Mouse (Mus musculus): ENCODE data around the gene Tdrd1. TPM values are rescaled to one million over a fixed set of nuclear protein-coding genes. Genes with fewer than 3 reads are reported as not detected.
"Not testable (repeated sequence)": the region's sequence is repeated elsewhere in the genome, so short reads cannot be mapped to it uniquely, and the experiment has no call there.

The Tdrd1 gene
- polyA plus RNA-seq (2012; rRNA removed) = not detected in 2 replicates

GRCm38 (mm10) chr19:56826047-56826631 is at the start of gene Tdrd1:
Tdrd1 (plus strand) TSS chr19:56826209.
- no peak for DNase-seq (ENCODE audit: low read depth in 1 of 2, low spot score in 2 of 2)
- Histone ChIP-seq H3K27me3 (ENCODE audit: control insufficient read depth, insufficient read depth, low read length) (peaks cover 7% of the 10 kb centered on the region), H3K36me3 (ENCODE audit: control insufficient read depth, insufficient read depth, low read length) (no peaks in the 10 kb centered on the region), H3K4me3 (ENCODE audit: extremely low read depth, insufficient read depth, insufficient read length) (no peak within 1 kb of the TSS), H3K27ac (ENCODE audit: insufficient read depth, low read length) (no peak within 1 kb of the TSS), H3K4me1 (ENCODE audit: control insufficient read depth, insufficient read depth, insufficient read length) (no peaks in the 10 kb centered on the region)
- no peak for TF ChIP-seq CTCF (IDR thresholded peaks at IDR 0.05; ENCODE audit: extremely low read depth, insufficient read depth, insufficient read length, insufficient replicate concordance)
- TF ChIP-seq POLR2A (IDR thresholded peaks at IDR 0.05; ENCODE audit: low read depth, low read length) = no peak
- 75% methylated on average over 44 of the region's 44 CpGs for WGBS

- DNase-seq (ENCODE audit: low read depth in 1 of 2, low spot score in 2 of 2) = peak in 1 of 2 experiments; percentile 40
- Histone ChIP-seq H3K4me3 (ENCODE audit: extremely low read depth, insufficient read depth, insufficient read length) (no peak overlapping the region), H3K27me3 (ENCODE audit: control insufficient read depth, insufficient read depth, low read length) (0 out of 2 replicates have a peak, but pooled peaks cover 4% of the 10 kb centered on the region), H3K36me3 (ENCODE audit: control insufficient read depth, insufficient read depth, low read length) (no peaks in the 10 kb centered on the region), H3K27ac (ENCODE audit: insufficient read depth, low read length) (no peak overlapping the region), H3K4me1 (ENCODE audit: control insufficient read depth, insufficient read depth, insufficient read length) (peaks cover 23% of the 10 kb centered on the region)
- WGBS = 23% methylated on average over 16 of the region's 16 CpGs
- TF ChIP-seq CTCF (IDR thresholded peaks at IDR 0.05; ENCODE audit: extremely low read depth, insufficient read depth, insufficient read length, insufficient replicate concordance) (peak; percentile 66; the same call in 1 of the 2 replicates), POLR2A (IDR thresholded peaks at IDR 0.05; ENCODE audit: low read depth, low read length) (no peak)
Measured at GRCm38 (mm10) chr19:56776719-56777382, 49.2 kb upstream of the Tdrd1 start.

- not testable (repeated sequence) for H3K27me3 ChIP-seq (ENCODE audit: control insufficient read depth, insufficient read depth, low read length)
- 94% methylated on average over 7 of the region's 7 CpGs for WGBS
- peaks cover 16% of the 10 kb centered on the region; the same call in 1 of the 2 replicates for H3K4me1 ChIP-seq (ENCODE audit: control insufficient read depth, insufficient read depth, insufficient read length)
Measured at GRCm38 (mm10) chr19:56778532-56778931, 47.5 kb upstream of the Tdrd1 start.

GRCm38 (mm10) chr19:56787911-56788310 is 38.1 kb upstream of the Tdrd1 start:
- Histone ChIP-seq H3K27me3 (ENCODE audit: control insufficient read depth, insufficient read depth, low read length) (no peaks in the 10 kb centered on the region), H3K4me1 (ENCODE audit: control insufficient read depth, insufficient read depth, insufficient read length) (no peaks in the 10 kb centered on the region), H3K36me3 (ENCODE audit: control insufficient read depth, insufficient read depth, low read length) (peaks cover 23% of the 10 kb centered on the region), H3K4me3 (ENCODE audit: extremely low read depth, insufficient read depth, insufficient read length) (no peak overlapping the region), H3K27ac (ENCODE audit: insufficient read depth, low read length) (no peak overlapping the region)
- TF ChIP-seq POLR2A (IDR thresholded peaks at IDR 0.05; ENCODE audit: low read depth, low read length) (no peak), CTCF (IDR thresholded peaks at IDR 0.05; ENCODE audit: extremely low read depth, insufficient read depth, insufficient read length, insufficient replicate concordance) (no peak)
- WGBS = 92% methylated on average over 7 of the region's 7 CpGs
- no peak for DNase-seq (ENCODE audit: low read depth in 1 of 2, low spot score in 2 of 2)

More at GRCm38 (mm10) chr19:56778532-56778931, 47.5 kb upstream of the Tdrd1 start:
- not testable (repeated sequence) for H3K27ac ChIP-seq (ENCODE audit: insufficient read depth, low read length); H3K4me3 ChIP-seq (ENCODE audit: extremely low read depth, insufficient read depth, insufficient read length); H3K36me3 ChIP-seq (ENCODE audit: control insufficient read depth, insufficient read depth, low read length); DNase-seq (ENCODE audit: low read depth in 1 of 2, low spot score in 2 of 2)

DNA sequence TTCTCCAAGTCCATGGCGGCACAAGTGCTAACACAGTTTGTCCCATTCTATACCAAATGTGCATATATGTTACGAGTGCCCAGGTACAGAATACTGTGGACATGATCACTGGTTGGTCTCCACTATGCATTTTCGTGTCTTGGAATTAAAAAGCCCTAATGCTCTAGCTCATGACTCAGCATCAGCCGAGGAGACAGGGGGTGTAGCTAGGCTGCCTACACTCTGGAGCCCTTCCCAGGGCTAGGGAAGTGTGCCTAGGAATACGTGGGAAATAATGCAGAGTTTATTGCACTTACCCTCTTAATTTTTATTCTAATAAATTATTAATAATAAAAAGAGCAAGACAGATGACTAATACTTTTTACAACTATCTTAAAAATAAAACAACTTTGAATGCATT is 37.1 kb upstream of the Tdrd1 start:
- no peaks in the 10 kb centered on the region for H3K27me3 ChIP-seq (ENCODE audit: control insufficient read depth, insufficient read depth, low read length)
- 93% methylated on average over 5 of the region's 5 CpGs for WGBS
- DNase-seq (ENCODE audit: low read depth in 1 of 2, low spot score in 2 of 2) = no peak
- peaks cover 31% of the 10 kb centered on the region for H3K36me3 ChIP-seq (ENCODE audit: control insufficient read depth, insufficient read depth, low read length)
- no peak for TF ChIP-seq CTCF (IDR thresholded peaks at IDR 0.05; ENCODE audit: extremely low read depth, insufficient read depth, insufficient read length, insufficient replicate concordance)
- no peak for TF ChIP-seq POLR2A (IDR thresholded peaks at IDR 0.05; ENCODE audit: low read depth, low read length)
- no peaks in the 10 kb centered on the region for H3K4me1 ChIP-seq (ENCODE audit: control insufficient read depth, insufficient read depth, insufficient read length)
- no peak overlapping the region for H3K27ac ChIP-seq (ENCODE audit: insufficient read depth, low read length)
- no peak overlapping the region for H3K4me3 ChIP-seq (ENCODE audit: extremely low read depth, insufficient read depth, insufficient read length)

GRCm38 (mm10) chr19:56797376-56797775 is 28.6 kb upstream of the Tdrd1 start:
- peaks cover 44% of the 10 kb centered on the region for H3K36me3 ChIP-seq (ENCODE audit: control insufficient read depth, insufficient read depth, low read length)
- H3K4me3 ChIP-seq (ENCODE audit: extremely low read depth, insufficient read depth, insufficient read length) = no peak overlapping the region
- H3K27ac ChIP-seq (ENCODE audit: insufficient read depth, low read length) = no peak overlapping the region
- 44% methylated on average over 11 of the region's 11 CpGs for WGBS
- H3K4me1 ChIP-seq (ENCODE audit: control insufficient read depth, insufficient read depth, insufficient read length) = no peaks in the 10 kb centered on the region
- peak in 1 of 2 experiments; percentile 37 for DNase-seq (ENCODE audit: low read depth in 1 of 2, low spot score in 2 of 2)
- H3K27me3 ChIP-seq (ENCODE audit: control insufficient read depth, insufficient read depth, low read length) = no peaks in the 10 kb centered on the region
- no peak for TF ChIP-seq POLR2A (IDR thresholded peaks at IDR 0.05; ENCODE audit: low read depth, low read length)

DNA sequence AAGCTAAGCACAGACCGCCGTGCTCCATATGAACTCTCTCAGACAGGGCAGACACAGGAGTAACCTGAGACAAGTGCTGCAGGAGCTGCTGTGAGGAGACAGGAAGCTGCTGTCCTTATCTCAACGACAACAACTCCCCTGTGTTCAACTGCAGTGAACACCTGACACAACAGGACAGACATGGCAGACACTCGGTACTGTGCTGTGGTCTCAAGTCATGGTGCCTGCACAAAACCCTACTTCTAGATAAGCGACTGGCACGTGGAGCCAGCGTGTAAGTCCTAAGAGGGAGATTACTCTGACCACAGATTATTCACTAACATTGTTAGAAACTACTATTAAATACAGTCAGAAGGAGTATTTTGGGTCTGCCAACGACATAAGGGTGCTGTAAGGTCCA is 25.8 kb upstream of the Tdrd1 start:
- no peaks in the 10 kb centered on the region for H3K27me3 ChIP-seq (ENCODE audit: control insufficient read depth, insufficient read depth, low read length)
- H3K4me1 ChIP-seq (ENCODE audit: control insufficient read depth, insufficient read depth, insufficient read length) = no peaks in the 10 kb centered on the region
- no peak for DNase-seq (ENCODE audit: low read depth in 1 of 2, low spot score in 2 of 2)
- H3K36me3 ChIP-seq (ENCODE audit: control insufficient read depth, insufficient read depth, low read length) = peaks cover 29% of the 10 kb centered on the region
- TF ChIP-seq POLR2A (IDR thresholded peaks at IDR 0.05; ENCODE audit: low read depth, low read length) (no peak), CTCF (IDR thresholded peaks at IDR 0.05; ENCODE audit: extremely low read depth, insufficient read depth, insufficient read length, insufficient replicate concordance) (no peak)
- no peak overlapping the region for H3K4me3 ChIP-seq (ENCODE audit: extremely low read depth, insufficient read depth, insufficient read length)
- H3K27ac ChIP-seq (ENCODE audit: insufficient read depth, low read length) = no peak overlapping the region
- WGBS = 64% methylated on average over 8 of the region's 8 CpGs

All from spleen, adult 2 months (tissue).